Mouse (Mus musculus) lung, postnatal 0 days (tissue): Measurements from ENCODE around the gene Cd63.

ENCODE experiments used
- CTCF ChIP-seq: IDR thresholded peaks from 2 replicates; pipeline ENCODE4 v1.5.1; 2016; ENCODE audit warnings: antibody characterized with exemption, mild to moderate bottlenecking
- EP300 ChIP-seq: IDR thresholded peaks from 2 replicates; pipeline ENCODE4 v1.6.1; 2016; ENCODE audit warnings: antibody characterized with exemption, mild to moderate bottlenecking, control low read depth

DNA sequence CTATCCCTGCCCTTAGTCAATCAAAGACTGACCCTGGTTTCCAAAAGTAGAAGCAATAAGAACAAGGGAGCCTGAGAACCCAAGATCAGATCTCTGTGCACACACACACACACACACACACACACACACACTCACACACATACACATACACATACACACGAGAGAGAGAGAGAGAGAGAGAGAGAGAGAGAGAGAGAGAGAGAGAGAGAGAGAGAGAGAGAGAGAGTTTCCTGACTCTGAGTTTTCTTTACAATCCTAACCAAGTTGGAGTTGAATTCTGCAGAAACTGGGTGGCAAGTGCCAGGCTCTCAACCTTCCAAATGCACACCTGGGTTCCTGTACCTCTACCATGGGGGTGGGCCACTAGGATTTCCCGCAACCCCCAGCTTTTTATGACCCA, 10.9 kb upstream of the Cd63 start:
- TF ChIP-seq CTCF (no peak), EP300 (no peak)
